Mouse (Mus musculus) gastrocnemius, postnatal 10 days (tissue): ENCODE results near the gene Zcchc9. TPM values are rescaled to one million over a fixed set of nuclear protein-coding genes. Genes with fewer than 3 reads are reported as not detected.

Experiments used
- DNase-seq: peaks from one replicate; pipeline ENCODE4 v3.0.0; 2021; ENCODE audit warnings: mixed read lengths
- microRNA-seq, 2 experiments: library from miRNA; unstranded; fragments of <30 nt; microRNA quantifications; one replicate each; pipeline ENCODE4 v1.2.0; 2021
- total RNA-seq, 2 experiments: library from RNA; stranded (reverse); gene quantifications; 2 replicates each; pipeline ENCODE4 v1.2.3; 2021

Zcchc9 gene
- total RNA-seq, 2 experiments from 2014 or later: 13.9 to 17.0 TPM

DNA sequence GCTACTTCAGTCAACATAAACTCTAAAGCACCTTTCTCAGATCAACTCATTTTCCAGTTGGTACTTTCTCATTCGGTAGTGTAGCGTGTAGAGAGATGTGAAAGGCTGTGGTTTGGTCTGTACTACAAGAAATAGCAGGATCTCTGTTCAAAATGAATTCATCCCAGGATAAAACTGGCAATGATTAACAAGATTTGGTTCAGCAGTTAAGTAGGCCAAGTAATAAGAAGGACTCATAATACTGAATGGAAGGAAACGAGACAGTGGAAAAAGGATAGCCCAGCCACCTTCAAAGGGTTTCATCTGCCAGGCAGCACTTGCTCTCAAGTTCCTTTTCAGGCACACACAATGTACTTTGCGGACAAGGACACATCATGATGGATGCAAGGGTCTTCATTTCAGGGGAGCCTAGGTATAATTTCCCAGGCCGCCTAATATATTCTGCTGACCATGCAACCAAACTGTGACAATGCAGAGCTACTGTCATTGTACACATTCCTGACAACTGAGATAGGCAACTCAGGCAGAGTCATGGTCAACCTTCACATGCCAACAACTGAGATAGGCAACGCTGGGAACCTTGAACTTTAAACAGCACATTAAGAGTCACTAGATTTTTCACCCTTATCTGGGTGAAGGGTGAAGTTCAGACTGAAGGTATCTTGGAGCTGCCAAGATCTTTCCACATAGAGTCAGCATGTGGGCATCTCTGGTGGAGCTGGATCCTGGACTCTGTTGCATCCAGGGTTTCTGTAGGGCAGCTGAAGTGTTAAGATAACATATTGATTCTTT lies 45.7 kb downstream of the Zcchc9 start:
- no peak for DNase-seq

- no peak for DNase-seq
These were observed 47.0 kb downstream of the Zcchc9 start for GRCm38 (mm10) chr13:91760302-91761050.

DNA sequence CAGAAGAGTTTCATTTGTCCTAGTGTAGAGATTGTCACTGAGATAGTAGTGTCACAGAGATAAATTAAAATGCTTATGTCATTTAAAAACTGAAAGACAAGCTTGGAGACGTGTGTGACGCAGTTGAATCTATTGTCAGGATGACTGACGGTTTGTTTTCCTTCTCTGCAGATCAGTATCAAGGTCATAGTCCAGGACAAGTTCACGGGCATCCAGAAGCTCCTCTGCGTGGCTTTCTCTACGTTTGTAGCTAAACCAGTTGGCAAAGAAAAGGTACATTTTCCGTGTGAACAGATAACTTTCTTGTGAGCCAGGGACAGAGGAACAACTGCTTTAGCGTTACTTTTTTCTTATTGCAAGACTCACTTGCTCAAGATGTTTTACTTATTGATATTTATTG lies 47.7 kb downstream of the Zcchc9 start:
- DNase-seq: no peak

DNA sequence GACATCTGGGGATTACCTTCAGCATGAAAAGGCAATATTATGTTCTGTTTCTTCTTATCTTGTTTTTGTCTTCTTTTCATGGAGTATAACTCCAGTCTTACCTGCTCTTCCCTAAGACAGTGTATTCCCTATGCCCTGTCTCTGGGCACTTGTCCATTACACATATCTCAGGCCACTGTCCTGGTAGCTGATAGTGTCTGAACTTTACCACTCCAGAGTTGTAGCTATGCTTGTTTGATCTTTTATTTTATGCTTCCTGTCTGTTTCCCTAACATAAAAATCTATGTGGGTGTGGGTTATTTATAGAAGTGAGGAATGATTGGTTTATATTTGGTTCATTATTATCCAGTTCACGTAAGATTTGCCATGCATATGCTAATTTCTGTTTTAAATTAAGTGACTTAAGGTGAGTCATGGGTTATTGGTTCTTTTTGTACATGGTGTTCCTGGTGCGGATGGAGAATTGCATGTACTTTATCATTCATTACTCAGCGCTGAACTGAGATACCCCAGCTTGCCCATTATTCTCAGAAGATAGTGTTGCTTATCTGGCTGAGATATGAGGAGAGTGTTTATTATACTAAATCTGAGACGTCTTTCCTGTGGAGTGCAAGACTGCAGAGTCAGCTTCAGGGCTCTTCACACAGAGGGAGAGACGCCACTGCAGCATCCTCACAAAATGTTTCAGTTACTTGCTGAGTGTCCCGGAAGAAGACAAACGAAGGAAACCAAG lies 49.0 kb downstream of the Zcchc9 start:
- DNase-seq: no peak

GRCm38 (mm10) chr13:91756230-91756629 lies 51.3 kb downstream of the Zcchc9 start:
- DNase-seq: no peak

GRCm38 (mm10) chr13:91754762-91755161 lies 52.7 kb downstream of the Zcchc9 start:
- no peak for DNase-seq

DNA sequence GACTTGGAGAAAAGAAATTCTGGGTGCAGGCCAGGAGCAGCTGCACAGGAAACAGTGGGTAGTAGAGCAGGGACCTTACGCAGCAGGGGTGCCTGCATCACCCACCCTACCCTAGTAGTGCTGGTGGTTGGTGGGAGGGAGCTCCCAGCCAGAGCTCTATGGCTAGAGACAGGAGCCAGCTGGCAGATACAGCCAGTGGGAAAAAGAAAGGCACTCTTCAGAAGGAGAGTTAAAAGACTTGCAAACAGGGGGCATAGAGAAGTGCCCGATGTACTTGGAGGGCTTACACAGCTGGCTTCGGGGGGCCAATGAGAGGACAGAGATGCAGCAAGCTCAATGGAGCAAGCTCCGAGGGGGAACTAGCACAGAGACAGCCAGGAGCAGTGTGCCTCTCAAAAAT lies 53.8 kb downstream of the Zcchc9 start:
- no peak for DNase-seq

- DNase-seq: no peak
These were observed 57.5 kb downstream of the Zcchc9 start for GRCm38 (mm10) chr13:91749981-91750380.

GRCm38 (mm10) chr13:91748401-91748800 lies 59.1 kb downstream of the Zcchc9 start:
- DNase-seq: no peak

Small RNAs within 50 kb of the gene (microRNA-seq; reads per million reads assigned to microRNA genes)
- gene Gm27656: 0 reads per million in 2 experiments

Other genes starting within 250 kb of the Zcchc9 start
- under 1 TPM; 0.09 to 0.27 TPM for gene Acot12, start 66.2 kb downstream of the Zcchc9 start, total RNA-seq
- gene Ckmt2, start 69.2 kb upstream of the Zcchc9 start, total RNA-seq: 100 to 1,000 TPM; 318 to 430 TPM